Mouse (Mus musculus) layer of hippocampus, postnatal 25 days (tissue): ENCODE measurements at regions not wholly inside any gene's neighbourhood (a gene's known extent, or its start where the extent isn't known, plus 50 kb on each side); places are given as distances from the start of the nearest gene placed in this dataset.

ENCODE experiments used
- DNase-seq, 2 experiments: peaks; one replicate each; pipeline ENCODE4 v3.0.0; 2022; ENCODE audit warnings: mixed read lengths in 2 of 2, low spot score in 1 of 2; ENCODE audit errors: extremely low spot score in 1 of 2

DNA sequence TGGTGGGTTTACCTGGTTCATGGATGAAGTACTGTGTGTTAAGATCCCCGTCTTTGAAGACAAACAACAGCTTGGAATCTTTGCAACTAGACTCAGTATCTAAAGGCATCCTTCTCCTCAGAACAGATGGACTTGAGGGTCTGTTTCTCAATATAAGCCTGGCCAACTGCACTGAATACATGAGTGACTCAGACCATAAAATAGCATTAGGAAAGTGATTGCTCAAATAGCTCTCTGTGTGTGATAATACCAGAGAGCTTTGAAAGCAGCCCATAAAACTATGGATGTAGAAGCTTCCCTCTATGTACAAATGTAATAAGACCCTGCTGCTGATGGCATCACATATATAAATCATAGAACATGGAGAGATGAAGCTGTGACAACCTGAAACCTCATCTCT, 78.3 kb upstream of the Zc3h12c start:
- DNase-seq, result no peak

DNA sequence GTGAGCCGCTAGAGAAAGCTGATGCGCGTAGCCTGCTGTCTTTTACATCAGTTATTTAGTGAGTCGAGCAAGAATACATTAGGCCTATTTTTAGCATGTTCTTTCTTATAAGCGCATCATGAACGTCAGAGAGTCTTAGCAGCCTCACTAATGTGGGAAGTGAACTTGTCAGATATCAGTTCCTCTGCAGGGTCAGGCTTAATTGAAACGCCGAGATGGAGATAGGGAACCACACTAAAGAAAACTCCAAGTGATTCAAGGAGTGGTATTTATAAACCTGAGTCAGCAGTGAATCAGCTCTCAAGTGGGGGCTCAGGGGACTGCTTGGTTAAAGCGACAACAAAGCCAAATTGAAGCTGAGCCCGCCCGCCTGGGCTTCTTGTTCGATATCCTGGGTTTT, 75.7 kb upstream of the Zc3h12c start:
- no peak for DNase-seq

- DNase-seq, result no peak
Observed at GRCm38 (mm10) chr9:52243032-52243431, 74.7 kb upstream of the Zc3h12c start.

GRCm38 (mm10) chr9:52241577-52241976, 73.2 kb upstream of the Zc3h12c start:
- DNase-seq, result no peak

DNA sequence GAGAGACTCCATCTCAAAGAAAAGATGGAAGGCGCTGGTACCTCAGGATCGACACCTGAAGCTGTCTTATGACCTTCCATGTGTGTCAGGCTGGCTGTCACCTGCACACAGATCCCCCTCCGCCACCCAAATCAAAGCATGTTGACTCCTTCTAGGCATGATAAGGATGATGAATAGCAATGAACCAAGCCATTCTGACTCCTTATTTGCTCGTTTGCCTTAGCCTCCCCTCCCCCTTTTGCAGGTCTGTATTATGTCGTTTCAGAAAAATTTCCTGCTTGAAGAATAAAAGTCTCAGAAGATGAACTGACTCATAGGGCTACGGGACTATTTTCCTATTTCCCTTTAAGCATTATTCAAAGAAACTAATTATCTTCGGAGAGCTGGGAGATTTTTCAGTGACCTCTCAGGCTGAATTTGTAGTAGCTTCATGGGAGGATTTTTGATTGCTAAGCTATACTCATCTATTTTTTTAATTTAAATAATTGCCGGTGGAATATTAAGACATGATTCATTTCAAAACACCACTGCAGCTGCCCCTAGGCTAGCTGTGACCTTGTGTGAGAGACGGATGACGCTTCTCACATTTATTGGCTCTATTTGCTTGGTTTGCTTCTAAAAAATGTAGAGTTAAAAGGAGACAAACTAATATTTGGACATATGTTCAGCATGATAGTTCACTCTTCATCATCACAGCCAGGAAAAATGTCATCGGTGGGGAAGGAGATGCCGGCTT, 72.4 kb upstream of the Zc3h12c start:
- DNase-seq, result no peak

DNA sequence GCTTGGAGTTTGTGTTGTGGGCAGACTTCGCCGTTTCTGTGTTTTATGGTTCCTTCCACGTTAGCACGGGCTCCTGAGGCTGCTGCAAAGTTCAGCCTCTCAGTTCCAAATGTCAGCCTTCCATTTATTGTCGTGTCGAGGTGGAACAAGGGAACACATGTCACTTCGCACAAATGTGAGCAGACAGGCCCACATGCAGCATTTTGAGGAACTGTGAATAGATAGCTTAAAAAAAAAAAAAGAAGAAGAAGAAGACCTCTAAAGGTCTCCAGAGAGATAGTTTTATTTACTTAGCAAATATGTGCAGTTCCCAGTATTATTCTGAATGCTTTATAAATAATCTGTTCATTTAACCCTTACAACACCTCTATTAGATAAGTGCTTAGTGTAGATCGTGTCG, 66.4 kb upstream of the Zc3h12c start:
- DNase-seq, result no peak

DNA sequence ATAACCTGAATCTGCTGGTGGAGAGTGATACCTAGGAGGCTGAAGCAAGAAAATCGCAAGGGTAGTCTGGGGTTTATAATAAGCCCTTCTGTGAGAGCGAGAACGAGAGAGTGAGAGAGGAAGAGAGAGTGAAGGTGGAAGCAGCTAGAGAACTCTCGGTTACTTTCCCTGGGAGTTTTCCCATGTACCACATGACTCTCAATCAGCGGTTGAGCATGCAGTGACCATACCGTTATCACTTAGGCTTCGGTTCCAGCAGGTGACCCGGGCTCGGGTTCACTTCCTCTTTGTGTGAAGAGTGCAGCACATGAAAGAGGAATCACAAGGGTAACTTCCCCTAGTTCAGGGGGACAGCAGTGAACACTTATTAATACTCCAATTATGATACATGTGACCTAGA, 61.2 kb upstream of the Zc3h12c start:
- DNase-seq, result no peak

DNA sequence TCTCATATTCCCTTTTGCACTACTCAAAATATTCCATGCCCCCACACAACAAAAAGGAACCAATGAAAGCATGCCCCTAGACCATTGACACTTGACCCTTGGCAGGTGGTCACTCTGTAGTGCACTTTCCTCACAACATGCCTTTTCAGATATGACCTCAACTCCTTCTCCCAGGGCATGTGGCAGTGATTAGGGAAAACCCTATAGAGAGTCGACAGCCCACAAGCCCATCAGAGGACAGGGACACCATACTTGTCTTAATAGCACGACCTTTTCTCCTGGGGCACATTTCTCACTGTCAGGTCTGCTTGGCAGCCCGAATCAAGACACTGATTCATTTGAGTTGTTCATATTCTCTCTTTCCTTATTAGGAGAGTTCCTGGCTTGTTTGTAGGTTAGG, 57.3 kb upstream of the Zc3h12c start:
- no peak for DNase-seq

DNA sequence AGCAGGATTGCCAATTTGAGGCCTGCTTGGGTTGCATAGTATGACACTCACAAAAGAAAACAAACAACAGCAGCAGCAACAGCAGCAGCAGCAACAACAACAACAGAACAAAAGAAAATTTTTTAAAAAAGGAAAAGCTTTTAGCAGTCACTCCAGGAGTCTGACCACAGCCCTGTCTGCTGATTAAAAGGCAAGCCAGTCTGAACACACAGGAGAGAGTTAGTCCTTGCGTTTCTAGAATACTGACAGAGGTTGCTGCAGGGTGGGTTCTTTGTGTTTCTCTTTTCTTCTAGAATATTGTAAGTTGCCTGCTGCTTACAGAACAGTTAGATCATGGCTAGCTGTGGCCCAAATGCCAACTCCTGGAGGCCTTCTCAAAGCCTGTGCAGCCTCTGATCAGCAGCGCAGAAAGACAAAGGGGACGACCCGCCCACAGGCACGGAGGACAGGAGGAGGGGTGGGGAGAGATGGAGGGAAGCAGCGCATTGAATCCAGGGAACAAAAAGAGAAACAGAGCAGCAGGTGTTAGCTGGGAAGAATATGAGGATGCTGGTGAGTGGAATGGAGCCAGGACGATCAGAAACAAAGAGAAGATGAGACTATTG, 55.2 kb upstream of the Zc3h12c start:
- DNase-seq, result no peak
